Mouse (Mus musculus): ENCODE measurements around the gene Fkbp6.

Gene Fkbp6

GRCm38 (mm10) chr5:135274663-135275396 is 75.0 kb downstream of the Fkbp6 start:
- no peak for DNase-seq (ENCODE audit: low spot score)

GRCm38 (mm10) chr5:135271563-135272165 is 78.2 kb downstream of the Fkbp6 start:
- no peak for DNase-seq (ENCODE audit: low spot score)

- DNase-seq (ENCODE audit: low spot score), result no peak
Observed at GRCm38 (mm10) chr5:135270361-135270760, 79.5 kb downstream of the Fkbp6 start.

- DNase-seq (ENCODE audit: low spot score), result no peak
Observed at GRCm38 (mm10) chr5:135269451-135269850, 80.4 kb downstream of the Fkbp6 start.

DNA sequence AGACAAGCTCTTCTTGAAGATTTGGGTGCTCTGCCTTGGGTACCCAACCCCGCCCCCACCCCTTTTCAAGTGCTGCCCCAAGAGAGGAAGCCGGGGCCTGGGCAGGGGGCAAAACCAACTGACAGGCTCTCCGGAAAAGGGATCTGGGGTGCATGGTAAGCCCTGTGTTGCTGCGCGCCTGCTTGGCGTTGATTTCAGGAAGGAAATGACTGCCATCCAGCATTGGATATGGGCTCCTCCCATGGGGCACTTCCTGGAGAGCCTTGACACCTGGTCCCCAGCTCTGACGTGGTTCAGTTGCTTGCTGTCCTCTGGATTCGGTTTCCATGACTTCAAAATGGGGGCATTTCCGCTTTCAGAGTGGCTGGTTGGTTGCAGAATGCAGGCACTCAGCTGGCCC is 85.3 kb downstream of the Fkbp6 start:
- no peak for DNase-seq (ENCODE audit: low spot score)

- DNase-seq (ENCODE audit: low spot score), result no peak
Observed at GRCm38 (mm10) chr5:135263866-135264503, 85.9 kb downstream of the Fkbp6 start.

DNA sequence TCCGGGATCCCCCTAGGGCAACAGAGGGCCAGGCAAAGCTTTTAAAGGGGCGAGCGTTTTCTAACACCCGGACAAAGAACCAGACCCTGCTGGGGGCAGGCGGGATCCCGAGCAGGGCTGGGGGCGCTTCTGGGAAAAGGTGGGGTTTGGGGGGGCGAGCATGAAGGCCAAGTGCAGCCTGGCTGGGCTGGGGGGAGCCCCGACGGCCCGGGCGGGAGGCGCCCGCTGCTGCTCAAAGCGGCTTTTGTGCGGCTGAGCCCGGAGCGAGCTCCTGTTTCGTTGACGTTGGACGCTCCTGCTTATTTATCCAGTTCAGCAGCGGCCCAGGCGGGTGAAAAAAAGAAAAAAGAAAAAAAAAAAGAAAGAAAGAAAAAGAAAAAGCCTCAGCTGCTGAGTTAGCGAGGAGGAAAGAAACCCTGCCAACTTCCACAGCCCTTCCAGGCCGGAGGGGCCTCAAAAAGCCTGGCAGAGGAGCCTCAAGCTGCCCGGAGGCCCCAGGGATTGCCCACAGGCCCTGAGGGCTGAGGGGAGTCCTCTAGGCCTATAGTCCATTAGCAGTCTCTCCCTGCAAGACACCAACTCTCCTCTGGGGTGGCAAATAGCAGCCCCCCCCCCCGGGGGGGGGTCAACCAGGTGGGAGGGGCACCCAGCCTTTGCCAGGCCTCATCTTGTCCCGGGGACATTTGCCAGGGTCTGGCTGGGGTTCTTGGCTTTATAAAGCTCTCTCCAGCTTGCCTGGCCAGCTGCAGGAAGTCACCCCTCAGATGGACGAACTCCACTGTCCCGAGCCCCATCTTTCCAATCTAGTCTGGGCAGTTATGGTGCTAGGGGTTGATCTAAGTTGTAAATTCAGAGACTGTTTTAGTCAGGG is 91.3 kb downstream of the Fkbp6 start:
- no peak for DNase-seq (ENCODE audit: low spot score)

DNA sequence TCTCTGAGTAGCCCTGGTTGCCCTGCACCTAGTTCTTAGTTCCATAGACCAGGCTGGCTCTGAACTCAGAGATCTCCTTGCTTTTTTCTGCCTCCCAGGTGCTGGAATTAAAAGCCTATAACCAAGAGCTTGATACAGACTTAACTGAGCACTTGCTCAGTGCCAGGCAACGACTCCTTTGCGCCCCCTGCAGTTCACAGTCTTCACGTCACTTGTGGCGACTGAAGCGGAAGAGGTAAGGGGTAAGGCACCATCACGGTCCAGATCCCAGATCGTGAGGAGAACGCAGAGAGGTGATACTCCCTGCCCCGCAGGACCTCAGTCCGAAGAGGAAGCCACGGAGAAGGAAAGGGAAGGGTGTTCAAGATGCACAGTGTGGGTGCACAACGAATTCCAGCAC is 92.3 kb downstream of the Fkbp6 start:
- no peak for DNase-seq (ENCODE audit: low spot score)

- DNase-seq (ENCODE audit: low spot score), result no peak
Observed at GRCm38 (mm10) chr5:135256166-135256565, 93.7 kb downstream of the Fkbp6 start.

GRCm38 (mm10) chr5:135253741-135254401 is 96.0 kb downstream of the Fkbp6 start:
- DNase-seq (ENCODE audit: low spot score), result no peak

GRCm38 (mm10) chr5:135251079-135251454 is 98.8 kb downstream of the Fkbp6 start, which contains the start of gene Fzd9:
Gene Fzd9 (minus strand): TSS chr5:135251230.
- DNase-seq (ENCODE audit: low spot score), result peak; percentile 83

DNA sequence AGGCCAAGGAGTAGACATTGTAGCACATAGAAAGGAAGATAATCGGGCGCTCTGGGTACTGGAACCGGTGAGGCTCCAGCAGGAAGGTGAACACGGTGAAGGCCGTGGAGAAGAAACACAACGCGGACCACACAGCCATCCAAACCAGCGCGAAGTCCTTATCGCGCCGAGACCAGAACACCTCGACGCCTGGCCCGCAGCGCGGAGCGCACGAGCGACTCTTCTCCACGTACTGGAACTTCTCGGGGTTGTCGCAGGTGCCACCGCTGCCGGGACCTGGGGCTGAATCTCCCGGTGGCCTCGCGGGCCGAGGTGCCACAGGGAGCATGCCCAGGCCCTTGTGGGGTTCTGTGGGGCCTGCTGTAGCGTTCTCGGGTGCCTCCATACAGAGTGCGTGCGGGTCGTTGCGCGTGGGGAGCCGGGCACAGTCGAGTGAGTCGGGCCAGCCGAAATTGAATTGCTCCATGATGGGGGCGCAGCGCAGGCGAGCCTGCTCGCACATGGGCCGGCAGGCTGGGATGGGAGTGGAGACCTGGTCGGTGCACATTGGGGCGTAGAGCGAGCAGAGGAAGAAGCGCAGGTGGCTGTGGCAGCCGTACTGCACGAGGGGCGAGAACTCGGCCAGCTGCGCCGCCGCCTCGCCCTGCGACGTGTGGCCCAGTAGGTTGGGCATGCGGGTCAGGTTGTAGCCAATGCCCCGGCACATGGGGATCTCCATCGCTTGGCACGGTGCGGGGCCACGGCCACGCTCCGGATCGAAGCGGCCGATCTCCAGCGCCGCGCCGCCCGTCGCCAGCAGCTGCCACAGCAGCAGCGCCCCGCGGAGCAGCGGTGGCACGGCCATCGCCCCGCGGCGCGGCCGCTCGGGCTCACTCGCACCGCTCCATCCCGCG is 99.4 kb downstream of the Fkbp6 start:
- DNase-seq (ENCODE audit: low spot score), result no peak

- DNase-seq (ENCODE audit: low spot score), result no peak
Observed at GRCm38 (mm10) chr5:135248956-135249676, 100.7 kb downstream of the Fkbp6 start.

- no peak for DNase-seq (ENCODE audit: low spot score)
Observed at GRCm38 (mm10) chr5:135247337-135247736, 102.5 kb downstream of the Fkbp6 start.

GRCm38 (mm10) chr5:135246531-135246930 is 103.3 kb downstream of the Fkbp6 start:
- no peak for DNase-seq (ENCODE audit: low spot score)

- DNase-seq (ENCODE audit: low spot score), result no peak
Observed at GRCm38 (mm10) chr5:135243166-135243565, 106.7 kb downstream of the Fkbp6 start.

GRCm38 (mm10) chr5:135242608-135243007 is 107.2 kb downstream of the Fkbp6 start:
- no peak for DNase-seq (ENCODE audit: low spot score)

DNA sequence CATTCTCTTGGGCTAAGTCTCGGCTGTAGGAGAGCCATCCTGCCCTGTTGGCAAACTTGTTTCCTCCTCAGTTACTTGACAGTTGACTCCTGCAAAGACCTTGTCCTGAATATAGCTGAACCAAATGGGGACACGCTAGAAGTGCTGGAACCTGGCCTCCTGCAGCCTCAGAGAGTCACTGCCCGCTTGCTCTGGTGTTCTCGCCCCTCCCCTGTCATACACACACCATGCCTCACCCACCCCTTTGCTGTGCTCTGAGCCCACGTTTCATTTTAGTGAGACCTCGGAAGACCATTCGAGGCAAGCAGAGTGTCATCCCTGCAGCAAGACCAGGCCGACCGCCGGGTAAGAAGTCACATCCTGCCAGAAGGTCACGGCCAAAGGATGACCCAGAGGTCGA is 107.7 kb downstream of the Fkbp6 start:
- no peak for DNase-seq (ENCODE audit: low spot score)
